Mouse (Mus musculus): ENCODE measurements at regions not wholly inside any gene's neighbourhood (a gene's known extent, or its start where the extent isn't known, plus 50 kb on each side); places are given as distances from the start of the nearest gene placed in this dataset.

- H3K4me3 ChIP-seq (ENCODE audit: low read depth, low read length), result no peak overlapping the region
- no peaks in the 10 kb centered on the region for H3K27me3 ChIP-seq (ENCODE audit: control insufficient read depth, insufficient read depth, low read length)
- H3K27ac ChIP-seq (ENCODE audit: insufficient read depth, low read depth, low read length), result no peak overlapping the region
- no peaks in the 10 kb centered on the region for H3K4me1 ChIP-seq (ENCODE audit: control insufficient read depth, insufficient read depth, insufficient read length, low read length)
- WGBS, result 40% methylated on average over 5 of the region's 5 CpGs
- no peak for TF ChIP-seq POLR2A (IDR thresholded peaks at IDR 0.05; ENCODE audit: low read depth, low read length)
- no peak for TF ChIP-seq CTCF (IDR thresholded peaks at IDR 0.05; ENCODE audit: extremely low read depth, insufficient read length, insufficient replicate concordance, low read depth, low read length)
- no peaks in the 10 kb centered on the region for H3K36me3 ChIP-seq (ENCODE audit: control insufficient read depth, insufficient read depth, low read length)
Measured at GRCm38 (mm10) chr1:169096737-169097136, 434.5 kb downstream of the Nuf2 start.

GRCm38 (mm10) chr1:169093602-169094354, 437.5 kb downstream of the Nuf2 start:
- Histone ChIP-seq H3K36me3 (ENCODE audit: control insufficient read depth, insufficient read depth, low read length) (no peaks in the 10 kb centered on the region), H3K4me1 (ENCODE audit: control insufficient read depth, insufficient read depth, insufficient read length, low read length) (no peaks in the 10 kb centered on the region), H3K27me3 (ENCODE audit: control insufficient read depth, insufficient read depth, low read length) (no peaks in the 10 kb centered on the region), H3K27ac (ENCODE audit: insufficient read depth, low read depth, low read length) (no peak overlapping the region), H3K4me3 (ENCODE audit: low read depth, low read length) (no peak overlapping the region)
- no peak for TF ChIP-seq POLR2A (IDR thresholded peaks at IDR 0.05; ENCODE audit: low read depth, low read length)
- TF ChIP-seq CTCF (IDR thresholded peaks at IDR 0.05; ENCODE audit: extremely low read depth, insufficient read length, insufficient replicate concordance, low read depth, low read length), result no peak
- WGBS, result 42% methylated on average over 3 of the region's 3 CpGs

- H3K4me1 ChIP-seq (ENCODE audit: control insufficient read depth, insufficient read depth, insufficient read length, low read length), result no peaks in the 10 kb centered on the region
- H3K4me3 ChIP-seq (ENCODE audit: low read depth, low read length), result no peak overlapping the region
- no peaks in the 10 kb centered on the region for H3K27me3 ChIP-seq (ENCODE audit: control insufficient read depth, insufficient read depth, low read length)
- TF ChIP-seq CTCF (IDR thresholded peaks at IDR 0.05; ENCODE audit: extremely low read depth, insufficient read length, insufficient replicate concordance, low read depth, low read length), result no peak
- TF ChIP-seq POLR2A (IDR thresholded peaks at IDR 0.05; ENCODE audit: low read depth, low read length), result no peak
- no peaks in the 10 kb centered on the region for H3K36me3 ChIP-seq (ENCODE audit: control insufficient read depth, insufficient read depth, low read length)
- no peak overlapping the region for H3K27ac ChIP-seq (ENCODE audit: insufficient read depth, low read depth, low read length)
- WGBS, result 79% methylated on average over 3 of the region's 3 CpGs
Measured at GRCm38 (mm10) chr1:169086032-169086431, 445.2 kb downstream of the Nuf2 start.

- WGBS, result 83% methylated on average over 1 of the region's 1 CpGs
- TF ChIP-seq POLR2A (IDR thresholded peaks at IDR 0.05; ENCODE audit: low read depth, low read length), result no peak
Measured at GRCm38 (mm10) chr1:169080686-169081085, 450.6 kb downstream of the Nuf2 start.

GRCm38 (mm10) chr1:169077228-169077627, 454.0 kb downstream of the Nuf2 start:
- Histone ChIP-seq H3K27ac (ENCODE audit: insufficient read depth, low read depth, low read length) (no peak overlapping the region), H3K4me3 (ENCODE audit: low read depth, low read length) (no peak overlapping the region), H3K36me3 (ENCODE audit: control insufficient read depth, insufficient read depth, low read length) (no peaks in the 10 kb centered on the region), H3K4me1 (ENCODE audit: control insufficient read depth, insufficient read depth, insufficient read length, low read length) (no peaks in the 10 kb centered on the region), H3K27me3 (ENCODE audit: control insufficient read depth, insufficient read depth, low read length) (no peaks in the 10 kb centered on the region)
- 95% methylated on average over 5 of the region's 5 CpGs for WGBS
- TF ChIP-seq CTCF (IDR thresholded peaks at IDR 0.05; ENCODE audit: extremely low read depth, insufficient read length, insufficient replicate concordance, low read depth, low read length) (no peak), POLR2A (IDR thresholded peaks at IDR 0.05; ENCODE audit: low read depth, low read length) (no peak)

More at GRCm38 (mm10) chr1:169080686-169081085, 450.6 kb downstream of the Nuf2 start:
- Histone ChIP-seq H3K4me3 (ENCODE audit: low read depth, low read length) (no peak overlapping the region), H3K27me3 (ENCODE audit: control insufficient read depth, insufficient read depth, low read length) (no peaks in the 10 kb centered on the region), H3K27ac (ENCODE audit: insufficient read depth, low read depth, low read length) (no peak overlapping the region), H3K4me1 (ENCODE audit: control insufficient read depth, insufficient read depth, insufficient read length, low read length) (no peaks in the 10 kb centered on the region), H3K36me3 (ENCODE audit: control insufficient read depth, insufficient read depth, low read length) (no peaks in the 10 kb centered on the region)

- Histone ChIP-seq H3K4me3 (ENCODE audit: low read depth, low read length) (no peak overlapping the region), H3K27ac (ENCODE audit: insufficient read depth, low read depth, low read length) (no peak overlapping the region), H3K4me1 (ENCODE audit: control insufficient read depth, insufficient read depth, insufficient read length, low read length) (no peaks in the 10 kb centered on the region), H3K36me3 (ENCODE audit: control insufficient read depth, insufficient read depth, low read length) (no peaks in the 10 kb centered on the region), H3K27me3 (ENCODE audit: control insufficient read depth, insufficient read depth, low read length) (no peaks in the 10 kb centered on the region)
- 68% methylated on average over 7 of the region's 7 CpGs for WGBS
- TF ChIP-seq POLR2A (IDR thresholded peaks at IDR 0.05; ENCODE audit: low read depth, low read length), result no peak
Measured at GRCm38 (mm10) chr1:169076006-169076405, 455.3 kb downstream of the Nuf2 start.

GRCm38 (mm10) chr1:169071366-169071765, 459.9 kb downstream of the Nuf2 start:
- 91% methylated on average over 4 of the region's 4 CpGs for WGBS
- Histone ChIP-seq H3K4me3 (ENCODE audit: low read depth, low read length) (no peak overlapping the region), H3K36me3 (ENCODE audit: control insufficient read depth, insufficient read depth, low read length) (no peaks in the 10 kb centered on the region), H3K27ac (ENCODE audit: insufficient read depth, low read depth, low read length) (no peak overlapping the region), H3K27me3 (ENCODE audit: control insufficient read depth, insufficient read depth, low read length) (no peaks in the 10 kb centered on the region), H3K4me1 (ENCODE audit: control insufficient read depth, insufficient read depth, insufficient read length, low read length) (no peaks in the 10 kb centered on the region)
- TF ChIP-seq CTCF (IDR thresholded peaks at IDR 0.05; ENCODE audit: extremely low read depth, insufficient read length, insufficient replicate concordance, low read depth, low read length), result no peak
- no peak for TF ChIP-seq POLR2A (IDR thresholded peaks at IDR 0.05; ENCODE audit: low read depth, low read length)
